Mouse (Mus musculus) urinary bladder, postnatal 14 days (tissue): ENCODE measurements around the gene Bcl9l.
"Not testable (repeated sequence)": the region's sequence is repeated elsewhere in the genome, so short reads cannot be mapped to it uniquely, and the experiment has no call there.

Source experiments
- DNase-seq: peaks from one replicate; pipeline ENCODE4 v3.0.0; 2021; ENCODE audit warnings: low spot score

Bcl9l gene

DNA sequence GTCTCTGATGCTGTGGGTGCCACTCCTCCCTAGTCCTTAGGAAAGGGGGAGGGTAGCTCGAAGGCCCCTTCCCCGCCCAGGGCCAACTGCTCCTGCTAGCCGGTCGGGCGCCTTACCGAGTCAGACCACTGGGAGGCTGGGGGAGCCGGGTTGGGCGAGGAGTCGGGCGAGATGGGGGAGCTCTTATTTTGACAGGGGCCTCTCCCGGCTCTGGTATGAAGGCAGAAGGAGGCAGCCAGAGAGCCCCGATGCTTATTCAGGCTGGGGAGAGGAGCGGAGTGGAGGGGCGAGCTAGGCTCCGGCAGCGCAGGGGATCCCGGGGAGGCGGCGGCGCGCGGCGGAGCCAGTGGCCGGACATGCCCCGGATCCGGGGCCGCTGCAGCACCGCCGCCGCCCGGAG is at the start of gene Bcl9l:
Bcl9l (plus strand) TSS at position 274 of the 400 bp plus-strand sequence.
- DNase-seq = peak; percentile 95

DNA sequence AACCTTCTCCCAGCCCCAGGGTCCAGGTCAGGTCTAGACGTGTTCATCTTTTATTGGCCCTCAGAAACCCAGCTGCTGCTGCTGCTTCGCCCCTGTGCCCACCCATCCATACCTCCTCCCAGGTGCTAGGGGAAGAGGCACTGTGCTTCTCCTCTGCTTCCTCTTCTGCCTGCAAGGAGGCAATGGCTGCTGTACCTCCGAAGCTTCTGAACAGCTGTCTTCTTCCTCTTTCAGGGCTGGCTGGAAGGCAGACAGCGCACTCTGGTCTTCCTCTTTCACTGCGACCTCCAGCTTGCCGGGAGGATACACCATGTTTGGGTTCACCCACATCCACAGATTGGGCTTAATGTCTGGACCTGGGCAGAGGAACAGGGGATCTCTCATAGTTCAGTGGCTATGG is 46.9 kb upstream of the Bcl9l start:
- DNase-seq = no peak

DNA sequence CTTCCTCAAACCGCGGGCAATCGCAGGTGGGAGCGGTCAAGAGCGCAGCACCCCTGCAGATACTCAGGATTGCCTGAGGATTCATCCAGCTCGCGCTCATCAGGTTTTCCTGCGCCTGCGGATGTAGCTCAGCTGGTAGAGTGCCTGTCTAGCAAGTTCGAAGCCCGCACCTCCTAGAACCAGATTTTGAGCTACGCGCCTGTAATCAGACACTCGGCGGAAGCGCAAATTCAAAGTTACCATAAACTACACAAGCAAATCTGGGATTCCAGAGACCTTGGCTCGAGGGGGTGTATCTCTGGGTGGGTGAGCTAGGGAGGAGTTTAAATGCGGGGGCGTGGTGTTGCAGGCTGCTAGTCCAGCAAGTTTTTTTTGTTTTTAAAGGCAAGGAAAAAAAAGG is 41.7 kb upstream of the Bcl9l start, which contains the start of gene Foxr1:
Foxr1 (minus strand) TSS at position 176 of the 400 bp plus-strand sequence.
- no peak for DNase-seq

DNA sequence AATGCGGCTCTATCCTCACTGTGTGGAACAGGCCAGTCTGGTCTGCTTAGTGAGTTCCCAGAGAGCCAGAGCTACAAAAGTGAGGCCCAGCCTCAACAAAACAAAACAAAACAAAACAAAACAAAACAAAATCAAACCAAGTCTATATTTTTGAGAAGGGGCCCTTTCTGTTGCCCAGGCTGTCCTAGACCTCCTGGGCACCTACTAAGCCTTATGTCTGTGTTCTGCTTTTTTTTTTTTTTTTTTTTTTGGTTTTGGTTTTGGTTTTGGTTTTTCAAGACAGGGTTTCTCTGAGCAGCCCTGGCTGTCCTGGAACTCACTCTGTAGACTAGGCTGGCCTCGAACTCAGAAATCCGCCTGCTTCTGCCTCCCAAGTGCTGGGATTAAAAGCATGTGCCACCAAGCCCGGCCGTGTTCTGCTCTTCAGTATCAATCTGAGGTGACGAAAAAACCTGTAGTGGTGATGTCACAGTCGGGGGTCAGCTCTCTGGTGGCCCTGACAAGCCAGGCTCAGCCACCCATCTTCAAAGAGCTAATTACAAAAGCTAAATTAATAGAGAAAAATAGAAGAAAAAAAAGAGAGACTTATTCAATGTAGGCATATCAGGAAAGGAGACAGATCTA is 38.1 kb upstream of the Bcl9l start:
- not testable (repeated sequence) for DNase-seq

DNA sequence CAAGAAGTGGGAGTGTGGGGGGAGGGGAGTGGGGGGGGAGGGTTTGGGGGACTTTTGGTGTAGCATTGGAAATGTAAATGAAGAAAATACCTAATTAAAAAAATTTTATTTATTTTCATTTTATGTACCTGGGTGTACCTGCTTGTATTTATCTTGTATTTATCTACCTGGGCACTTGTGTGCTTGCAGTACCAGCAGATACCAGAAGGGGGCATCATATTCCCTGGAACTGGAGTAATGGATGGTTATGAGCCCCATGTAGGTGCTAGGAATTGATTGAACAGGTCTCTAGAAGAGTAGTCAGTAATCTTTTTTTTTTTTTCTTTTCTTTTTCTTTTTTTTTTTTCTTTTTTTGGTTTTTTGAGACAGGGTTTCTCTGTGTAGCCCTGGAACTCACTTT is 32.2 kb upstream of the Bcl9l start:
- no peak for DNase-seq

DNA sequence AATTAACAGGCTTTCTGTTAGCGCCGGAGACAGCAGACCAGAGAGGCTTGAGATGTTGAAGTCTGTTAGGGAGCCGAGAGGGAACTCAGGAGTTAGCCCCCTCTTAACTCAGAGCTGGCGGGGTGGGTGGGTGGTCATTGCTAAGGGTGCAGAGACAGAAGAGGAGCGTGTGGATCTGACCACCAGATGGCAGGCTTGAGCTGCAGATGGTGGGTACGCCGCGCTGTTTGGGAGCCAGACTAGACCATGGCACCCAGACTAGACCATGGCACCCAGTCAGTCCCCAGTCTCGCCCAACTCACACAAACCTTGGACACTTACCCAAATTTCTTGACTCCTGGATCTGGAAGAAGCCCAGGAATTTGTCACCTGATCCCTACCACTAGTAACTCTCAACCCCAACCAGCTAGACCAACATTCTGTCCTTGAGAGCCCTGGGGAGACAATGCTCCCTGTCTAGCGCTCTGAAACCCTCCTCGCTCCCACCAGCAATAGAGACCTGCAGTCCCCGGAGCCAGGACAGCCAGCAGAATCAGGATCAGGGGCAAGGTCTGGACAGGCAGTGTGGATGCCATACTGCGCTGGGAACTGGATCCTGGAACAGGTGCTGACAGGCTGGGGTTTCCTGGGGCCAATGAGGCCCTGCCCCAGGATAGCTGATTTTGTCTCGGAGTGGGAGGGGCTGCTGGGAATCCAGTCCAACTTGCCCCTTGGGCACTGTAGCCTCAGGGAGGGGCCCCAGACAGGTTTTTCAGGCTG is 28.3 kb upstream of the Bcl9l start:
- peak; percentile 91 for DNase-seq

DNA sequence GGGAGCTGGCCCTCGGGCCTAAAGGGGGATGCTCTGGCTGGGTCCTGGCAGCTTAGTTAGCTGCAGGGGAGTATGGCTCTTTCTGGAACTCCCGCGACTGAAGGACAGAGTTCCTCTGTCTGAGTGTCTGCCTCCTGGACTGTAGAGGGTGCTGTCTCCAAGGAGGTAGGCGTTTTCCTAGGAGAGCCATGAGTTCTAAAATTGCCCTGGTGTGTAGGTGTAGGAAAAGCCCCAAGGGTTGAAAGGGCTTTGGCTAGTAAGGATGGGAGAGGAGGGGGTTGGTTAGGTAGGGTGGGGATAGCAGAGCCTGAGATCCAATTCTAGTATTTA is 27.8 kb upstream of the Bcl9l start, which contains the start of gene Upk2:
Upk2 (minus strand) TSS at position 86 of the 330 bp plus-strand sequence.
- no peak for DNase-seq

DNA sequence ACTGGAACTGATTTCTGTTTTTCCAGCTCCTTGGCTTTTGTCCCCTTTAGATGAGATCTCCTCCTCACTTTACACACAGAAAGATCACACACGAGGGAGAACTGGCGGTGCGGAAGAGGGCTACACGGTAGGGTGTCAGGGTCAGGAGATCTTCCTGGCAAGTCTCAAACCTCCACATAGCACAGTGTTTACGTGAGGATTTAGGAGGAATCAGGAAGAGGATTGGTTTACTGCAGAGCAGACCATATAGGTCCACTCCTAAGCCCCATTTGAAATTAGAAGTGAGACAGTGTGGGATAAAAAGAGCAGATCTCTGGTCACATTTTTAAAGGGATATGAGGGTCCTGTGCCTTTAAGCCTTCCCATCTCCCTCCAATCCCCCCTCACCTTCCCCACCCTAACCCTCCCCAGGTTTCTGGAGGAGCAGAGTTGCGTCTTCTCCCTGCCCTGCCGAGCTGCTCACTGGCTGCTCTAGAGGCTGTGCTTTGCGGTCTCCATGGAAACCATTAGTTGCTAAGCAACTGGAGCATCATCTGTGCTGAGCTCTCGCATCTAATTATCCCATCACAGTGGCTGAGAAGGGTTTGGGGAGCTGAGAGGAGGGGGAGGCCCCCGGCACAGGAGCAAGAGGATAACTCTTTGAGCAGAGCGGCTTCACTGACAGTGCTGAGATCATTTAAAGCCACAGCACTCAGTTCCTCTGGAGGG is 25.4 kb upstream of the Bcl9l start:
- DNase-seq = peak; percentile 28

DNA sequence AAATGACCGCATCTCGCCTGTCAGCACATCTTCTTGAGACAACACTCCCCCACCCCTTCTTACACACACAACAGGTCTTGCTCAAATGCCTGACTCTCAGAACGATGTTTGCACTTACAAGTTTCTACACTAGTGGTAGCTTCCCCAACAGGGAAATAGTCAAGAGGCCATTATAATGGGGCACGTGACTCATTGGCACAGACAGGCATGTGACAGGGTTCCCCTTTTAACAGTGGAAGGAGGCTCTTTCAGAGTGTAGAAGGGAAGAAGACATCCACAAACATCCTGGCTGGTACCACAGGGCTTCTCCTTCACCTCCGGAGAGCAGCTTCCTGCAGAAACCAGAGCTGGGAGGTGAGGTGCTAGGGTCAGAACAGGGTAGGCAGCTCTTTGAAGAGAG is 20.7 kb upstream of the Bcl9l start:
- no peak for DNase-seq

DNA sequence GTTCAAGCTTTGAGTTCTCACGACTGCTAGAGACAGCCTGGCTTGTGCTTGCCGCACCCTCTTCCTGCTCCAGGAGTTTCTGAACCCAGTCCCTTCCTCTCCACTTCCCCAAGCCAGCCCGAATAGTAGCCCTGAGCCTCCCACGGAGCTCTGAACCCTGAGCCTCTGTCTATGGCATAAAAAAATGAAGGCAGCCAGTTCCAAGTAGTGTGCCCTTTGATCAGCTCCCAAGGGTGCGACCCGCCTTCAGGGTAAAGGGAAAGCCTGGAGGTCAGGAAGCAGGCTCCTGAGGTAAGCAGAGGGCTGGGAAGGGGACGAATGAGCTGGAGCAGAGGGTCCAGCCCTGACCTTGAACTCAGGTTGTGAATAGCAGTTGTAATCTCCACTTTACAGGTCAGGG is 14.4 kb upstream of the Bcl9l start:
- DNase-seq = no peak

DNA sequence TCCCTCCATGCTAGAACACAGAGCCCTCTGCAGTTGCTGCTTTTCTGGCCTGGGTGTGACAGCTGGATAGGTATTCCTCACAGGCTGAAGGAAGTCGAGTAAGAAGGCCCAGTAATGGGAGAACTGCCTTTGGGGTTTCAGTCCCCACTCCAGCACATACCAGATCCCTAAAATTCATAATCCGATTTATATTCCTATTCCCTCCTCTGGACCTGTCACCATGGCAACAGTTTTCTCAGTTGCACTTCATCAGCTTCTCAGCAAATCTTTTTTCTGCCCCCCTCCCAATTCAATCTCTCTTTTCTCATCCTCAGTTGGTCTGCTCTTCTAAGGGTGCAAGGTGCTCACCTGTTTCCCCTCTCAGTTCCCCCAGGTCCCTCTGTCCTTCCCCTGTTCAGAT is 13.8 kb upstream of the Bcl9l start:
- DNase-seq = no peak

DNA sequence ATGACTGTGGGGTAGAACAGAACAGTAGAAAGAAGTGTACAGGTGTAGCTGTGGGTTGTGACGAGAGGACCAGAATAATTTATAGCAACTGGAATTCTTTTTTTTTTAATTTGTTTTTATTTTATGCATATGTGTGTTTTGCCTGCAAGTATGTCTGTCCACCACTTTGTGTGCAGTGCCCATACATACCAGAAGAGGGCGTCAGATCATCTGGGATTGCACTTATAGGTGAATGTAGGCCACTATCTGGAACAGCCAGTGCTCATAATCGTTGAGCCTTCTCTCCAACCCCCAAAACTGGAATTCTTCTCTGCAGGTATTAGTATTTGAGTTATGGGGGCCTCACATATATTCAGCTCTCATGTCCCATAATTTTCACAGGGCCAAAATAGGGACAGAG is 9.4 kb upstream of the Bcl9l start:
- DNase-seq = no peak

DNA sequence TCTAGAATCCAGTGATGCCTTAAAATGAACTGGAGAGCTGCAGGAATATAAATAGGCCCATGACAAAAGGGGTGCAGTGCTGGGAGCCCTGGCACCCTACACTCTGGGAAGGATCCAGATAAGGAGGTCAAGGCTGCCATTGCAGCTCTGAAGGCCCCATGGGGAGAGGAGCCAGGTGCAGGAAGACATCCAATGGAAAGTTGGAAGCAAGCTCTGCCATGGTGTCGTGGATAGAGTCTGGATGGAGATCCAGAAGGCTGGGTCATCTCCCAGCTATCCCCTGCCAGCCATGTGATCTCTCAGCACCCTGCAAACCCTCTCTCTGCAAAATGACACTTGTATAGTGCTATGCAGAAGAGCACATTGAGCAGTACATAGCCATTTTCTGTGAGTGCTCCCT is 8.3 kb upstream of the Bcl9l start:
- no peak for DNase-seq

DNA sequence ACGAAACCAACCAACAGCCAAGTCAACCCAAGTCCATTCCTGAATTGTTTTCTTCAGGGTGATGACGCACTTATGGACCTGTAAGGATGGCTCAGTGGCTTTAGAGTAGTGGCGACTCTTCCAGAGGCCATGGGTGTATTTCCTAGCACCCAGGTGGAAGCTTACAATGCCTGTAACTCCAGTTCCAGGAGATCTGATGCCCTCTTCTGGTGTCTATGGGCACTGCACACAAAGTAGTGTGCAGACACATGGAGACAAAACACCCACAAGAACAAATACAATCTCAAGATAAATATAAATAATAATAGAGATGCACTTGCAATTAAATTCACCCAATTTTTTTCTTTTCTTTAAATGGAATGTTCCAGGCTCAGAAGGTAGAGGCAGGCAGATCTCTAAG is 6.7 kb upstream of the Bcl9l start:
- no peak for DNase-seq

DNA sequence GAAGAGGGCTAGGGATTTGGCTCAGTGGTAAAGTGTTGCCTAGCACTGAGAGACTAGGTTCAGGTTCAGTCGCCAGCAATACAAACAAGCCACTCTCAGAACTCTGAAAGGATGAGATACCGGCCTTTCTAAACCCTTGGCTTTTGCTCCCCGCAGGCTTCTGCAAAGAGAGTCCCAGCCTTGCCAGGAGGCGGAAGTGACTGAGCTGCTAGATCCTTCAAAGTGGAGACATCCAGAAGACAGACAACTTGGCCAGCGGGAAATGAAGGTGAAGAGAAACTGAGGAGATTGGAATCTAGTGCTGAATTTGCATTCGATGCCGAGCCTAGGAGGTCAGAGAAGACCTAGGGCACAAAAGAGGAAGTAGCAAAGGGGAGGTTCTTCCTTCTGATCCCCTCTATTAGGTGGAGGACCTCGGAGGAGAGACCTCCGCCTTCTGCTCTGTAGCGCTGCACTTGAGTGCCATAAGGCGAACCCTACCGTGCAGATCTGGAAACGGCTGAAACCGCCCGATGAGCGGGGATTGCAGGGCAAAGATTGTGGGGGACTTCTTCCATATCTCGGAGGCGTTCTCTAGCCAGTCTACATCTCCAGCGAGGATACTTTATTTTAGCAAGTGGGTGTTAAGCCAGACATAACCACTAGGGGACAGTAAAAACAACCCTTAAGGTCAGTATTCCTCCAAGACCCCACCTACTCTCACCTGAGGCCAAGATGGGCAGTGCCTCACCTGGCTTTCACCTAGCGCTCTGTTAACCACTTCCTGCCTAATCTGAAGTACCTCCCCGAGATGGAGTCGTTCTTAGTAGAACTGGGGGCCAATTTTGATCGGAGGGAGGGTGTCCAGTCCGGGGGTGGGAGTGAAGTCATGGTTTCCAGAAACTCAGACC is 5.0 kb upstream of the Bcl9l start:
- DNase-seq = peak; percentile 71

DNA sequence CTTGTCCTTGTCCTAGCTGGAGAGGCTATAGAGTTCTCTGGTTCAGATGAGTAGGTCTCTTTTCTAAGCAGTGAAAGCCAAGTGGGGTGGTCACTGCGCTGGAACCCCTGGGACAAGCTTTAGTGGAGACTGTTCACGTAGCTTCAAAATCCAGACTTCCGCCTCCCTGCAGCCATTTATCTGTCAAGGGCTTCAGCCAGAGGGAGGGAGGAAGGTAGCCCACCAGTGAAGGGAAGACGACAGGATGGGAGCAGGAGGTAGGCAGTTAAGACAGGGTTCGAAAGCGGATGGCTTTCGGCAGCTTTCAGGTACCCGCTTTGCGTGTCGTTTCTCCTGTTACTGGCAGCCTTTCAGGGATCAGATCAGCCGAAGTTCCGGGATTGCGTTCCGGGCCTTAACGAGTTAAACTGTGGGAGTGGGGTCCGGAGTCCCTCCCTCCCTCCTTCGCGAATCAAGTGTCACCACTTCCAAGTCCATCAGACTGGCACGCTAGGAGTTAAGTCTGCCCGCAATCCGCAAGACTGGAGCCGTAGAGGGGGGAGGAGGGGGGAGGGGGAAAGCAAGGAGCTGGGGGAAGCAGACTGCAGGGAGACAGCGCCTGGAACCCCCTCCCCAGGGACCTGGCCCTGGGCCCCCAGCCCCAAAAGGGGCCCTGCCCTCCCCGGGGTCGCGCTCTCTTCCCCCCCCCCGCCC is 4.2 kb upstream of the Bcl9l start:
- DNase-seq = peak; percentile 85

DNA sequence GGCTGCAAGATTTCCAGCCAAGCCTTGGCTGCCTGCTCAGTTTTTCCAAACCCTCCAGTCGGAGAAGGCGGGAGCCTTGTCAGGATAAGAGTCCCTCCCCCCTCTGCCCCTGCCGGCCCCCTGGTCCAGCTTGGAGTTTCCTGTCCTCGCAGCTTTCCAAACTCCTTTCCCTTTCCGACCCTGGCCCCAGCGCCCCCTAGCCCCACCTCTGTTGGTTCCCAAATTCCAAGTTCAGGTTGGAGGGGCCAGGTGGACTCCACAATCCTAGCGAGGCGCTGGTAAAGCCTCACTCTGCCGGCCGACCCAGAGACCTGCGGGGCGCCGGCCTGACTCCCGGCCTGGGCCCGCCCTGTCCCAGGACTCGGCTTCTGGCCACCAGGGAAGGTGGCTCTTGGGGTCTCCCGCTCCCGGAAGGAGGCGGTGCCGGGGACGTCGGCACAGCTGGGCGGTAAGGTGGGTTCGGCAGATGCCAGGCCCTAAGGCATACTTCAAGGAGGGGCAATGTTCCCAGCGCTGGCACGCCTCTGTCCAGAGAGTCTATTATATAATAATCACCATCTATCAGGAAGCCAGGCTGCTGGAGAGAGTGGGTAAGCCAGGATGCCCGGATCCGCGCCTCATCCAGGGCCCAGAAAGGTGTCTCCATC is 3.5 kb upstream of the Bcl9l start:
- DNase-seq = peak; percentile 81

DNA sequence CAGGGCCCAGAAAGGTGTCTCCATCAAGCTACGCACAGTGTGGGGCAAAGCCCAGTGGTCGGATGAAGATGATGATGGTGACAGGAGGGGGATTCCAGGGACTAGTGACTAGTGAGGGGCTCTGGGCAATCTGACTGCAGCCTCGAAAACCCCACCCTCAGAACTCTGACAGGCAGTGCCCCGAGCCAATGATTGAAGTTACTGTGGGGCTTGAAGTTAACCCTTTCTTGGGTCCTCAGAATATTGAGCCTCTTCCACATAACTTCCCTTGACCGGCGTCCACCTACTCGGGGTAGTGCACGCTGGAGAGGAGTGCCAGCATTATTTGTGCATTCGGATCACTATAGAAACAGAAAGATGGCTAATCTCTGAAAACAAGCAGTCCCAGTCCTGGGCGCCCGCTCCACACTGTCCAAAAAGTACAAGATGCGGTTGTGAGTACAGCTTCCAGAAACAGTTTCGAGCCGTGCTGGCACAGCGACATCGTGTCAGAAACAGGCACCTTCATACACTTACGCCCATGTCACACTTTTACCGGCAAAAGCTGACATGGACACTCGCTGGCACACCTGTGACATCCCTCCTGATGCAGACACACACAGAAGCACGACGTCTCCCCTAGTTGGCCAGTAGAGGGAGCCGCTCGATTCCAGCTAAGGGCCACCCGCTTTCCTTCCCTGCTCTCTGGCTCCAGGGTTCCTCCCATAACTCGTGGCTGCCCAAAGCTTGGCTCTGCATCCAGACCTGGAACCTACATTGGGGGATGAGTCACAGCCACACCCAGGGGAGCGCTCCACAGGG is 2.8 kb upstream of the Bcl9l start:
- peak; percentile 91 for DNase-seq

DNA sequence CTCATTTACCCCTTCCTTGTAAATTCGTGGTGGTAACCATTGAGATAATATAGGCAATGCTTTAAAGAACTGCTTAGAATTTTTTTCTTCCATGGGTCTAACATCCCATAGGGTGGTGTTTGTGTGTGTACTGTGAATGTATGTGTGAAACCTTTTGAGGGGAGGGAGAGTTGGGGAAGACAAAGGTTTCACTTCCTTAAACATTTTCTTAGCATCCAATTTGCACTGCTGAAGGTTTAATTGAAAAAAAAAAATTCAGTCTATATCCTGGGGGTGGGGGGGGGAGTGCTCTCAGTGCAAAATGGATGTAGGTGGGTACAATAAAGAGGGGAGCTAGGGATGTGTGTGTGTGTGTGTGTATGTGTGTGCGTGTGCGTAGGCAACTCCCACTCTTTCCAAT is 513 bp upstream of the Bcl9l start:
- no peak for DNase-seq

DNA sequence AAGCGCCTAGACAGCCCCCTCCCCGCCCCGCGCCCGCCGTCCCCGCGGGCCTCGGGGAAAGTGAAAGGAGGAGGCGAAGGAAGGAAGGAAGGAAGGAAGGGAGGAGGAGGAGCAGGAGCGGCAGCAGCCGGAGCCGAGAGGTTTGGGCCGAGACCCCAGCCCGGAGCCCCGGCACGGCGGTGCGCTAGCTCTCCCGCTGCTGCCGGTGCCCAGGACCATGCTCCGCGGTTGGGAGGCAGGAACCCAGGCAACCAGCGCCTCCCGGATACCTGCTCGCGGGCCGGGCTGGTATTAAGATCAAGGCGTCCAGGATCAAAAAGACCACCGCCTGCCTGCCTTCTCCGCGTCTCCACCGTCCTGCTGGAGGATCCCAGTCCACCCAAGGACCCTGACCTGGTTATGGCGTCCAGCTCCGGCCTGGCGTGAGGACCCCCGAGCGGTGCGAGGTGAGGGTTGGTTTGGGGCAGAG is 450 bp downstream of the Bcl9l start:
- DNase-seq = no peak
